Mouse (Mus musculus): ENCODE data around the gene Nipal3. TPM values are rescaled to one million over a fixed set of nuclear protein-coding genes. Genes with fewer than 3 reads are reported as not detected.

Gene Nipal3
- polyA plus RNA-seq, 1 experiment, result 1.7 TPM

DNA sequence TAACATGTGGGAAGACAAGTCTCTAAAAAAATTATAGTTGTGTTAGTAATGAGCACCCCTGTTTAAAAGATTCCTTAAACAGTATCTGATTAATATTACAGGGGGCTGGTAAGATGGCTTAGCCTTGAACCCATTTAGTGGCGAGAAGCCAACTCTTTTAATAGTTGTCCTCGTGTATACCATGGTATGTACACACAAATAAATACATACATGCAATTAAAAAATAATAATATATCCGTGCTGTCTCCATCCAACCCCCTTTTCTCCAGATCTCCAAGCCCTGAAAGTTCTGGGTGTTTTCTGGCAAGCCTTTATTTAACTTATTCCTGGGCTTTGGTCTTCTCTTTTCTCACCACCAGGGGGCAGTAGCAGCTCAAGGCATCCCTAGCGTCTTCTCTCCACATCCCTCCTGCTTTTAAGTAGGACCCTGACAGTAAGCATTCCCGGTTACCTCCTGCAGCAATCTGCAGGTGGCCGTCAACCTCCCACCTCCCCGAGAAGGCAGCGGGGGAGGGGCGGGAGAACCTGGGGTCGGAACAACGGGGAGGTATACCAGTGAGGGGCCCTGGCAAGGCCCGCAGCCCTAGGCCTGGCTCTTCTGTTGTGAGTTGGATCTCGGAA, 13.7 kb upstream of the Nipal3 start:
- no peaks in the 10 kb centered on the region for H3K4me1 ChIP-seq (ENCODE audit: control insufficient read depth, insufficient read depth, low read length)
- H3K4me3 ChIP-seq (ENCODE audit: insufficient read depth, low read length), result no peak overlapping the region
- no peak overlapping the region for H3K27ac ChIP-seq (ENCODE audit: insufficient read depth, low read length)
- TF ChIP-seq POLR2A (IDR thresholded peaks at IDR 0.05; ENCODE audit: low read depth, low read length), result no peak
- peak; percentile 68; the same call in 1 of the 2 replicates for TF ChIP-seq CTCF (IDR thresholded peaks at IDR 0.05; ENCODE audit: borderline replicate concordance, insufficient read depth, low read length)

GRCm38 (mm10) chr4:135507547-135508350, 12.9 kb upstream of the Nipal3 start:
- no peak for TF ChIP-seq CTCF (IDR thresholded peaks at IDR 0.05; ENCODE audit: borderline replicate concordance, insufficient read depth, low read length)
- TF ChIP-seq POLR2A (IDR thresholded peaks at IDR 0.05; ENCODE audit: low read depth, low read length), result no peak
- no peaks in the 10 kb centered on the region for H3K4me1 ChIP-seq (ENCODE audit: control insufficient read depth, insufficient read depth, low read length)
- peak overlapping the region; percentile 28 for H3K4me3 ChIP-seq (ENCODE audit: insufficient read depth, low read length)
- no peak overlapping the region for H3K27ac ChIP-seq (ENCODE audit: insufficient read depth, low read length)

- TF ChIP-seq CTCF (IDR thresholded peaks at IDR 0.05; ENCODE audit: borderline replicate concordance, insufficient read depth, low read length), result no peak
- no peak for TF ChIP-seq POLR2A (IDR thresholded peaks at IDR 0.05; ENCODE audit: low read depth, low read length)
- Histone ChIP-seq H3K4me1 (ENCODE audit: control insufficient read depth, insufficient read depth, low read length) (no peaks in the 10 kb centered on the region), H3K27ac (ENCODE audit: insufficient read depth, low read length) (no peak overlapping the region), H3K4me3 (ENCODE audit: insufficient read depth, low read length) (no peak overlapping the region)
Observed at GRCm38 (mm10) chr4:135505794-135506193, 11.0 kb upstream of the Nipal3 start.

DNA sequence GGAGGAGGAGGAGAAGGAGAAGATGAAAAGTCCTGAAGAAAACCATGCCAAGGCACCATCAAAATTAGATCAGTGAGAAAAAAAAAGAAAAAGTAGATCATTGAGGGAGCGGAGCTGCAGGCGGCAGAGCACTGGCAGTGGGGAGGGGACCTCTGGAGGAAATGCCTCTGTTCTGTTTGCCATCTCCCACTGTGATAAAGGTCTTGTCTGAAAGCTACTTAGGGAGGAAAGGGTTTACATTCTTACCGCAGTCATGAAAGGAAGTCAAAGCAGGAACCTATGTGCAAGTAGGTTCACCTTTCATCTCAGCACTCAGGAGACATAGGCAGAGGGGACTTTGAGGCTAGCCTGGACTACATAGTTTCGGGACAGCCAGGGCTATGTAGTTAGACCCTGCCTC, 6.7 kb upstream of the Nipal3 start:
- TF ChIP-seq CTCF (IDR thresholded peaks at IDR 0.05; ENCODE audit: borderline replicate concordance, insufficient read depth, low read length) (no peak), POLR2A (IDR thresholded peaks at IDR 0.05; ENCODE audit: low read depth, low read length) (no peak)
- Histone ChIP-seq H3K27ac (ENCODE audit: insufficient read depth, low read length) (no peak overlapping the region), H3K4me1 (ENCODE audit: control insufficient read depth, insufficient read depth, low read length) (no peaks in the 10 kb centered on the region), H3K4me3 (ENCODE audit: insufficient read depth, low read length) (no peak overlapping the region)

GRCm38 (mm10) chr4:135499831-135500230, 5.0 kb upstream of the Nipal3 start:
- Histone ChIP-seq H3K27ac (ENCODE audit: insufficient read depth, low read length) (no peak overlapping the region), H3K4me1 (ENCODE audit: control insufficient read depth, insufficient read depth, low read length) (no peaks in the 10 kb centered on the region), H3K4me3 (ENCODE audit: insufficient read depth, low read length) (no peak overlapping the region)
- TF ChIP-seq CTCF (IDR thresholded peaks at IDR 0.05; ENCODE audit: borderline replicate concordance, insufficient read depth, low read length), result no peak
- no peak for TF ChIP-seq POLR2A (IDR thresholded peaks at IDR 0.05; ENCODE audit: low read depth, low read length)

- Histone ChIP-seq H3K27ac (ENCODE audit: insufficient read depth, low read length) (no peak overlapping the region), H3K4me3 (ENCODE audit: insufficient read depth, low read length) (no peak overlapping the region), H3K4me1 (ENCODE audit: control insufficient read depth, insufficient read depth, low read length) (no peaks in the 10 kb centered on the region)
- TF ChIP-seq CTCF (IDR thresholded peaks at IDR 0.05; ENCODE audit: borderline replicate concordance, insufficient read depth, low read length) (no peak), POLR2A (IDR thresholded peaks at IDR 0.05; ENCODE audit: low read depth, low read length) (no peak)
Observed at GRCm38 (mm10) chr4:135498136-135498535, 3.3 kb upstream of the Nipal3 start.

DNA sequence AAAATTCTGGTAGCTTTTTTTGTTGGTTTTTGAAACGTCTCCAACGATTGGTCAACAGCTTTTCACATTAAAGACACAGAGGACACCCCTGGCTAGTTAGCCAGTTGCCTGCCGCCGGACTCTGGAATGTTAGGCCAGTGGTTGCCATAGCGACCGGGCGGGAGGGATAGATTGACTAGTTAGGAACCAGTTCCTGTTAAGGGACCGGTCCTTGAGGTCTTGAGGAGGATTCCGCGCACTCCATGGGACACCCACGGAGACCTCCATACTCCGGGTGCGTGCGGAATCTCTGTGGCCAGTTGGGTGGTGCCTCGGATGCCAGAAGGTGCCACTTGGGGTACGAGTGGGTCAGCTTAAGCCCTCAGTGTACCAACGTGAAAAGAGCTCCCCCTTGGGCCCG, 972 bp upstream of the Nipal3 start:
- Histone ChIP-seq H3K4me3 (ENCODE audit: insufficient read depth, low read length) (no peak overlapping the region), H3K27ac (ENCODE audit: insufficient read depth, low read length) (no peak overlapping the region), H3K4me1 (ENCODE audit: control insufficient read depth, insufficient read depth, low read length) (no peaks in the 10 kb centered on the region)
- no peak for TF ChIP-seq POLR2A (IDR thresholded peaks at IDR 0.05; ENCODE audit: low read depth, low read length)
- TF ChIP-seq CTCF (IDR thresholded peaks at IDR 0.05; ENCODE audit: borderline replicate concordance, insufficient read depth, low read length), result no peak

DNA sequence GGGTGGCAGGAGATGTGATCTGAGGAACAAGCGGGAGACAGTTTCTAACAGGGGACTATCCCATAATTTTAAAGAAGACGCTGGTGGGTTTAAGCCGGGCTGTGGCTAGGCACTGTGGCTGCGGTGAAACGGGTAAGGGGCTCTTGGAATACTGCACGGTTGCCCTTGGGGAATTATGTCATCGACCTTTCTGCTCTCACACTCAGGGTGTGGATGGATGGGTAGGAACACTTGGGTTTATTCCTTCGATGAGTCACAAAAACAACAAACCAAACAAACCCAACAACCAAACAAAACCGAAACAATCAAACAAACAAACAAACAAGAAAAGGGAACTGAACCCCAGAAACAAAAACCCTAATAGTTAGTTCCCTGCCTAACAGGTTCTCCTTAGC, 556 bp upstream of the Nipal3 start:
- H3K4me1 ChIP-seq (ENCODE audit: control insufficient read depth, insufficient read depth, low read length), result no peaks in the 10 kb centered on the region
- peak overlapping the region; percentile 82; the same call in 1 of the 2 replicates for H3K4me3 ChIP-seq (ENCODE audit: insufficient read depth, low read length)
- no peak overlapping the region for H3K27ac ChIP-seq (ENCODE audit: insufficient read depth, low read length)
- no peak for TF ChIP-seq CTCF (IDR thresholded peaks at IDR 0.05; ENCODE audit: borderline replicate concordance, insufficient read depth, low read length)
- TF ChIP-seq POLR2A (IDR thresholded peaks at IDR 0.05; ENCODE audit: low read depth, low read length), result no peak

- H3K4me1 ChIP-seq (ENCODE audit: control insufficient read depth, insufficient read depth, low read length), result no peaks in the 10 kb centered on the region
- H3K27ac ChIP-seq (ENCODE audit: insufficient read depth, low read length), result no peak overlapping the region
- peak overlapping the region; percentile 82 for H3K4me3 ChIP-seq (ENCODE audit: insufficient read depth, low read length)
- peak; percentile 30; the same call in 1 of the 2 replicates for TF ChIP-seq CTCF (IDR thresholded peaks at IDR 0.05; ENCODE audit: borderline replicate concordance, insufficient read depth, low read length)
- no peak for TF ChIP-seq POLR2A (IDR thresholded peaks at IDR 0.05; ENCODE audit: low read depth, low read length)
Observed at GRCm38 (mm10) chr4:135493691-135494520, 932 bp downstream of the Nipal3 start.
